Mouse (Mus musculus) spleen, postnatal 4 days (tissue): ENCODE data around the gene Il34.

Source experiments
- DNase-seq, 2 experiments: peaks; one replicate each; pipeline ENCODE4 v3.0.0; 2022; ENCODE audit warnings: low spot score in 2 of 2

The Il34 gene

DNA sequence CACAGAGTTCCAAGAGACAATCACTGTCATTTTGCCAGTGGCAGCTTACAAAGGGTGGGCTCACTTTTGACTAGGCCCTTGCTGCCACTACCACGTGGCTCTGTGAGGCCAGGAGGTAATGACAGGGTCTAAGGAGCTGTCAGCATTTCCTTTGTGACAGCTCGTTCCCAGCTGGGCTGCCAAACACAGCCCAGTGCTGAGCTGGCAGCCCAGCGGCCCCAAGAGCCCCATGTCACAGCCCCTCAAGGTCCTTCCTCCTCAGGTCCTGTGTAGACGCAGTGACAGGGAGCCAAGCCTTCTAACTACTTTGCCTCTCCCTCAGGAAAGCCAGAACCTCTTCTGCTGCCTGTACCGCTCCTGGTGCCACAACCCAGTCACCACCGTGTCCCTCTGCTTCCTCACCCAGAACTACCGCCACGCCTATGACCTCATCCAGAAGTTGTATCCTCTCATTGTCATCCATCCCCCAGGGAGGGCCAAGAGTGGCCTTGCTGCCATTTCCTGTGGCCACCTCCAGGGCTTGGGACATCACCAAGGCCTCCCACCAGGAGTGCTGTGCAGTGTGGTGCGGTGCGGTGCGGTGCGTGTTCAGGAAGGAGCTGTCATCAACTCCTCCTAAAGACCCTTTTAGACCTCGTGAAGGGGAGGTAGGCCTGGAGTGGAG is 94.3 kb downstream of the Il34 start:
- no peak for DNase-seq

DNA sequence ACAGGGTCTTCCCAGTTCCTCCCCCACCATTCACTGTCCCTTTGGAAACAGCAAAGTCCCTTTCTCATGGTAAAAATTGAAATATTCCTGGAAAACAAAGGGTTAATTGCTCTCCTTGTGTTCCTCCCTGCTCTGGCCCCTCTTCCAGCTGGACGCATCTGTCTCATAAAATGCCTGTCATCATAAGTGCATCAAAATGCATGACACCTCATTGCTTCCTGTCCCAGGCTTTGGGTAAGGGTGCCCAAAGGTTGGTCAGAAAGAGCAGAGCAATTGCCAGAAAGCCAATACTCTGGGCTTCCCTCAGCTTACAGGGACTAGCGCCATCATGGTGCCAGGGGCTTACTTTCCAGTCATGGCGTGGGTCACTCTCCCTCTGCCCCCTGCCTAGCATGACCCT is 95.1 kb downstream of the Il34 start:
- DNase-seq, result no peak

DNA sequence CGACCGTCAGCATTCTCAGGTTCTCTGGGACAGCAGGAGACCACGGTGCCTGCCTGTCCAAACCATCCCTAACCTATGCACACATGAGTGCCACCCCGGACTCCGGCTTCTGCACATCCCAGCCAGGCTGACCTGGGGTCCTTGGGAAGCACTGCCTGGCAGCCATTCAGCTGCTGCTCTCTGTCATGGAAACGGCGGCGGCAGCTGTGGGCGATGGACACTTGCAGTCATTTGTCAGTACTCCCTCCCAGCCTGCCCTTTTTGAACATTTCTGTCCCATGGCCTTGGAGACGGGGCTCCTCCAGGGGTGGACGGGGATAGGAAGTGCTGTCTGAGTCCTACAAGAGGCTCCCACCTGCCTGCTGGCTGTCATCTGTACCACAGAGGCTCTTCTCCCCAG is 97.3 kb downstream of the Il34 start:
- DNase-seq, result no peak

DNA sequence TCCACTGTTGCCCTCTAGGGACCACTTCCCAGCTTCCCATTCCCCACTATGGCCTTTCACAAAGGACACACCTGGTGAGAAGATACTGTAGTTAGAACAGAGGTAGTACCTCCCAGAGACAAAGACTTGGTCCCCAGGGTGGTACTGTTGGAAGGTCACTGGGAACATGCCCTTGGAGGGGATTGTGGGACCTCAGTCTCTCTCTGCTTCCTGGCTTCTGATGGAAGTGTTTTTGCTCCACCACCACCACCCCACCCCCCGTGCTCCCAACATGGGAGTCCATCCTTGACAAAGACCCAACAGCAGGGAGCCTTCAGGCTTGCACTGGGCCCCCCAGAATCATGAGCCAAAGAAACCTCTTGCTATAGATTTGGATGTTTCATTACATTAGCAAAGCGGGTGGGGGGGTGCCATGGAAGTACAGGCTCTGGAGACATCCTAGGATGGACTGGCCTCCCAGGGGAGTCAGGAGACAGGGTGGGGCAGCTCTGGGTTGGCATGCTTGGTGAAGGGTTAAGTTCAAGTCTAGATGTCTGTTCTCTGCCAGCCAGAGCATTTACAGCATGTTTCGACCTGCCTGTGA is 99.3 kb downstream of the Il34 start:
- DNase-seq, result no peak

DNA sequence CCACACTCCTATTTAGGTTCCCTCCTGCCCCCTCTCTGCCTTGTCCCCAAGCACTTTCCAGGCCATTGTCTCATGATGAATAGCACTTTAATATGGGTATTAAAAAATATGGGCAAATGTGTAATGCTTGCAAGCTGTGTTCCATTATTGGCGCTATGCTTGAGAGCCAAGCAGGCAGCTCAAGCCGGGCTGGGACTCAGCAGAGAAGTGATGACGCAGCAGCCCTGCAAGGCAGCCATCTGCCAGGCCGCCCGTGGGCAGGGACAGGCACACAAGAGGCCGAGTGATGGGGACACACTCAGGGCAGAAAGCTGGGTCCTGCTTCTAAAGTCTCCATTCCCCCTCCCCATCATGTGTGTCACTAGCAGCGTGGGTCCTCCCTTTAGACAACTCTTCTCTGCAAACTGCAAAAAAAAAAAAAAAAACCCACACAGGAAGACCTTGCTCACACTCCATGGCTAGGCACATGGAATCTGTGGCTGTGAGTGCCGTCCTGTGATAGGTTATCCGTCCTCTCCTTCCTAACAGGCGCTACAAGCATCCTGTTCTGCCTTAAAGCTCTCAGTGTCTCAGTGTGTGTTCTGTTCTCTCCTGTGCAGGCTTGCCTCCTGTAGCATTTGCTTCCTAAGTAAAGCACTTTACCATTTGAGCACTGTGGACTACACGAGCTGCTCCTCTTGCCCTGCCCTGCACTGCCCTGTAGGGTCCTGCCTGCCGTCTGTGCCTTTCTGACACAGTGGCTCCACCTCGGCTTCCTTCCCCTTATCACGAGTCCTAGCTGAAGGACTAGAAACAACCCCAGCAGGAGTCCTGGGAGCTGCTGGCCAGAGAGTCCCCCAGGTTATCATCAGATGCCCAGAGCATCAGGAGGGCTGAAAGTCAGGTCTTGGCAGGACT is 100.1 kb downstream of the Il34 start:
- DNase-seq, result no peak

DNA sequence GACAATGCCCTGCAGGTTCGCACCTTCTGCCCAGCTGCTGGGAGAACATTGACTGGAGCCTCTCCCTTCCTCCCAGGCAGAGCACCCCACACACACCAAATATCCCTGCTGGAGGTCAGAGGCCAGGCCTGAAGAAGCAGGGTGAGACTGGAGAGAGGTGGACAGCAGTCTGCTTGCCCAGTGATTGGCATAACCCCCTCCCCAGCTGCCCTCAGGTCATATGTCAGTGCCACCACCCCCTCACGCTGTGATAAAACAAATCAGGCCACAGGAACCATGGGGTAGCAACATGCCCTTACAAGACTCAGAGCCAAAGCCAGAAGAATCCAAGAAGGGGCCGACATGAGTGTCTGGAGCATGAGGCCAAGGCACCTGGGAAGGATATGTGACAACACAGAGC is 101.6 kb downstream of the Il34 start:
- no peak for DNase-seq

DNA sequence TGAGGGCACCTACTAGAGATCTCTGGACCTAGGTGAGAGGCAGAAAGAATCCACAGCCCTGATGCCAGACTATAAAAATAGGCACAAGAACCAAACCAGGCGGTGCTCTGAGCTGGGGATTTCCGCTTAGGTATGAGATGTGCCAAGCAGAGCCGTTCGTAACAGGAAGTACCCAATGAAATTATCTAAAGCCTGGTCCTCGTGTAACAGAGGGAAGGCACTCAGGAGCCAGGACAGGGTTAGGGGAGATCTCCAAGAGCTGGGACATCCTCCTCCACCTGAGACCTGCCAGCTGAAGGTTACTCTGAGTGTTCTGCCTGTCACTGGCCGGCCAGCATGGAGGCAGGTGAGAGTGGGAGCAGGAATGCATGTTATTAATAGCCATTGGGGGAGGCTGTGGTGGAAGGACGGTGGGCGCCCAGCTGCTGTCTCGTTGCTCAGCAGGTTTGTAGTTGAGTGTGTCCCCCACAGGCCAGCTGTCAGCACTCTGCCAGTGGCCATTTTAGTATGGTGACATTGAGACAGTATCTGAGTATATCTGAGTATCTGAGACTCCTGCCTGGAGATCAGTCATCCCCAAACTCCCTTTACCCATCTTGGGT is 102.2 kb downstream of the Il34 start:
- DNase-seq, result no peak

DNA sequence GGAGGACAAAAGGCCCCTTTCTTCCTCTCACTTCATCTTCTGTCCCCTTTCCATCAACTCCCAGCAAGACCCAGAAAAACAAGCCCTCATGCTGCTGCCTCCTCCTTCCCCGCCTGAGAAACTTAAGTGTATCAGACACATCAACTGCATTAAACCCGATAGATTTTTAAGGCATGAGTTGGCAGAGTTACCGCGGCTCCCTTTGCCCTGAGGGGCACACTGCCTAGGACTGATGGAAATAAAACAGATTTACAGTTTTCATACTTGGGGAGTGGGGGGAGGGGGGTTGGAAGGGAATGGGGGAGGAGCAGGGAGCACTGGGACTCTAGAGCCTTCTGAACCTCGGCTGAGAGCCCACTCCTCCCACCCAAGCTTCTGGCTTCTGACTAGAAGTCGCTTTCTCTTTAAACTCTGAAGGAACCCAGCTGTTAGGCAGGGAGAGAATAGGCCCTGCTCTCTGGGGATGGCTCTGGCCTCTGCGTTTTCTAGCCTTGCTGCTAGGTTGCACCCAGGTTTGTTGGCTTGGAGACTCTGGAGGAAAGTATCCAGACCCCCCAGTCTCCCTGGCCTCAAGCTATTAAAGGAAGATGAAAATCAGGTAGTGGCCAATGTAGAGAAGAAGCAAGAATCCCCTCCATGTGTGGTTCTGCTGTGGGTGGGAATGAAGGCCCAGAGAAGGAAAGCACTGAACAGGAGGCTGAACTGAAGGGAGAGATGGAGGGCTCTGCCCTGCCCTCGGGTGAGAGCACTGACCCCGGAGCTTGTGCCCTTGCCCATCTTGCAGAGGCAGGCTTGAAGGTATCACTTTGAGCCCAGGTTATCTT is 102.9 kb downstream of the Il34 start:
- no peak for DNase-seq

DNA sequence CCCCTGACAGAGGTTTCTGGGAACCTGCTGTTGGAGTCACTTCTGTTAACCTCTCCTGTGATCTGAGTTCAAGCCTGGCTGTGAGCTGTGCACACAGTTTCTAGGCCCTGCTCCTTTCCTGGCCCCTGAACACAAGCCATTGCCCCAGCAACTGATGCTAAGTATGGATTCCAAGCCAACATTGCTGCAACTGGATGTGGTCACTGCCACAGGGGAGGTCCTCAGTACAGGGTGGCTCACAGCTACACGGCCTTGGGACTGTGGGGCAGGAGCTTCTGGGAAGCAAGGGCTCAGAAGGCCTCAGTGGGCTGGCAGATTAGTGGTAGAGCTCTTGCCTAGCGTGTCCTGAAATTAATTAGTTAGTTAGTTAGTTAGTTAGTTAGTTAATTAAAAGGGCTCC is 105.2 kb downstream of the Il34 start:
- no peak for DNase-seq

DNA sequence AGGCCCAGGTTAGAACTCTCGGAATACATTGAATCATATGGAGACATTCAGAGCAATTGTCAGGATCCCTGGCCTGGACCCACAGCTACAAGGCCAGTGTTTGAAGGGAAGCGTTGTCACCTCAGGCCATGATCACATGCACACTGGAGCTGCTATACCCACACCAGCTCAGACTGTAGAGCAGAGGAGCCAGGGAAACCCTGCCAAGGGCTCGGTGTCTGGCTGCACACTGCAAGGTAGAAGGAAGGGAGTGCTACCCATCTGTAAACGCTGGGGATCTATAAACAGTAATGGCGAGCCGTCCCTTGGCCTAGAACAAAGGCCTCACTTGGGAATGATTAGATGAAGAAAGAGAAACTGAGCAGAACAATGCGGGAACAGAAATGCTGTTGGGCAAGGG is 106.2 kb downstream of the Il34 start:
- no peak for DNase-seq

DNA sequence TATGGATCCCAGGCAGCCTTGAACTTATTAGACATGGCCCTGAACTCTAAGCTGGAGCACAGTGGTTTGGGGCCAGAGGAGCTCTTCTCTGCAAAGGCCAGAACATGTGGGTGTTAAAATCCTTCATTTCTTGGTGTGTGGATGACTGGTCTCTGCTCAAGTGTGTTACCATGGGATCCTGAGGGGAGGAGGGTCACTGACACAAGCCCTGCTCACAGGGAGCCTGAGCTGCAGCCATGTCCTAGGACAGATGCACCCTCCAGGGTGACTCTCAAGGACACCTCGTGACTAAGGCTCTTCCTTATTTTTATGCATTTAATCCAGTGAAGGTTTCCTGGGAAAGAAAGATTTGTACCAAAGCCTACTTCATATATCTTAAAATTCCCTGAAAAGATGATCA is 107.6 kb downstream of the Il34 start:
- DNase-seq, result no peak

DNA sequence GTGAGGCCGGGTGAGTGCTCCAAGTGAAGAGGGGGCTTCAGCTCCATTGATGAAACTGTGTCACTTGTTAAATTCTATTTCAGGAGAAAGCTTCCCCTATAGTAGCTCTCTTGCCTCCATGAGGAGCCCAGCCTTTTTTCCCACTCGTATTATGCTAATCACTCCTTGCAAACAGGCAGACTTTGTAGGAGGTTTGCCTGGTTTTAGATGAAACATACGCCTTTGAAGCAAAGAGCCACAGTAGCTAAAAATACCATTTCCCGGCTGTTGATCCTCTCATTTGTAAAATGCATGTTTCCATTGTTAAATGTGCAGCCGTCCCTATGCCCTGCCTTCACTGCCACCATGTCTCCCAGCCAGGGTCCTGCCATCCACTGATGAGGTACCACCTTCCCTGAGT is 108.2 kb downstream of the Il34 start:
- no peak for DNase-seq

DNA sequence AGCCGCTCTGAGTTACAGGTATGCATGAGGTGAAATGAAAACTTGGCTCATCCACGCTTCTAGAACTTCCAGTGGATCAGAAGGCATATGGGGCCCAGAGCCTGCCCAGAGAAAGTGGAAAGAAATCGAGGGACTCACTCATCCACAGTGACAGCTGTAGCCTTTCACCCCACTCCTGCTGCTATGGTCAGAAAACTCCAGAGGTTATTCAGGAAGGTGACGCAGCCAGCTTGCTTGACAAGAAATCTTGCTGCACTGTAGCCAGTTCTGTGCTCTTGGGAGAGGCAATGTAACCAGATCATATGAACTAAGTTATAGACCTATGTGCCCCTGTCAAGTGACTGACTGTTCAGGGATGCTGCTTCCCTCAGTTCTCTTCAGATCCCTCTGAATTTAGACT is 109.7 kb downstream of the Il34 start:
- DNase-seq, result no peak

DNA sequence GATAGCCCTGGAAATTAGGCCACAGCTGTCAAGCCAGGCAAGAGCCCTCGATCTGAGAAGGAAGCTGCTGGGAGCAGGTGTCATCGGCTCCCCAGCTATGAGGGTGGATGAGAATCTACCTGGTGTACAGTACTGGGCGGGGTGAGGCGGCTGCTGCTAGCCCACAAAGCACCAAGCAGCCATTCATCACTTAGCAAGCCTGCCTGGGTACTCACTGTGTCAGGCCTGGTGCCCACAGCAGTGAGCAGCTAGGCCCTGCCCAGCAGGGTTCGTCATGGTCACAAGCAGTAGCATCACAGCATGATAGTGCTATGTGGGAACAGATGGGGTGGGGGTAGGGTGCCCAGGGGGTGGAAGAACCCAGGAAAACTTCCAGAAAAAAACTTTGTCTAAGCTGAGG is 110.3 kb downstream of the Il34 start:
- DNase-seq, result no peak

DNA sequence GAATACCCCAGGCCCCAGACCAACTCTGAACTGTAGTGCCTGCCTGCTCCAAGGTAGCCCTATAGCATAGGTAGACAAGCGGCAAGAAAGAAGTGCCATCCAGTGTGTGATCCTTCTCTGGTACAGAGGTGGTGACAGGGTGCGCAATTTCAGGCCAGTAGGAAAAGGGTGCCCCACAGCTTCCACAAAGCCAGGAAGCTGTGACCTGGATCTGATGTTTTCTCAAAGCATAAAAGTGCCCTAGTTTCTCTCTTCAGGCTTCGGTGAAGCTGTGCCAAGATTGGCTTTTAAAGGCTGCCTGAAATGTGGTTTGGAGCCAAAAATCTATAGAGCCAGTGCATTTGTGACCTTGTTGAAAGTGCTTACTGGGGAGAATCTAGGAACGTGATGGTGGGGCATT is 110.9 kb downstream of the Il34 start:
- no peak for DNase-seq

DNA sequence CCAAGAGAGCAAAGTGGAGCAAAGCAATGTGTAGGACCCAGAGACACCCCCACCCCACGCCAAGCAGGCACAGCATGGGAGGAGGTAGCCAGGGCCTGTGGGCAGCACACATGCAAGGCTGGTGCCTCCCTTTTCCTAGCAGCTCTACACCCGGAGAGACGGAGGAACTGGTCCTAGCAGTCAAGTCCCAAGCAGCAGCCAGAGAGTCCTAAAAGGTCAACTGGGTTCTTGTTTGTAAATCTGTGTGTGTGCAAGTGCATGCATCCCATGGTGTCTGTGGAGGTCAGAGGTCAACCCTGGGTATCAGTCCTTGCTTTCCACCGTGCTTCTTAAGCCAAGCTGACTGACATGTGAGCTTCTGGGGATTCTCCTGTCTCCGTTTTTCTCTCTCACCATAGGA is 111.5 kb downstream of the Il34 start:
- no peak for DNase-seq
